Mouse (Mus musculus) testis, adult 2 months (tissue): ENCODE results near the gene Sdhc. TPM values are rescaled to one million over a fixed set of nuclear protein-coding genes. Genes with fewer than 3 reads are reported as not detected.

Source experiments
- H3K27ac ChIP-seq: fragments of 200-500 bp; 2 replicates; pipeline ENCODE4 v1.5.1; 2012; ENCODE audit warnings: low read depth, low read length; ENCODE audit not compliant: control insufficient read depth, insufficient read depth
- H3K27me3 ChIP-seq: fragments of 200-500 bp; 2 replicates; pipeline ENCODE4 v1.6.1; 2012; ENCODE audit warnings: mild to moderate bottlenecking, low read length, moderate library complexity; ENCODE audit not compliant: control insufficient read depth, insufficient read depth
- H3K36me3 ChIP-seq: fragments of 200-500 bp; 2 replicates; pipeline ENCODE4 v1.6.1; 2012; ENCODE audit warnings: mild to moderate bottlenecking, low read length; ENCODE audit not compliant: control insufficient read depth, insufficient read depth
- H3K4me1 ChIP-seq: fragments of 200-500 bp; 2 replicates; pipeline ENCODE4 v1.6.1; 2012; ENCODE audit warnings: low read length; ENCODE audit not compliant: control insufficient read depth, insufficient read depth
- H3K4me3 ChIP-seq: fragments of 200-500 bp; 2 replicates; pipeline ENCODE4 v1.5.1; 2012; ENCODE audit warnings: low read depth, mild to moderate bottlenecking, low read length, moderate library complexity, mixed read lengths; ENCODE audit not compliant: control insufficient read depth
- CTCF ChIP-seq: fragments of 200-500 bp; IDR thresholded peaks from 2 replicates; pipeline ENCODE4 v1.5.1; 2012; ENCODE audit warnings: low read depth, mild to moderate bottlenecking, inconsistent platforms, low read length, moderate library complexity; ENCODE audit not compliant: control insufficient read depth, insufficient read depth, insufficient replicate concordance
- POLR2A ChIP-seq: fragments of 200-500 bp; IDR thresholded peaks from 2 replicates; pipeline ENCODE4 v1.6.1; 2012; ENCODE audit warnings: low read depth, mild to moderate bottlenecking, inconsistent platforms, low read length, moderate library complexity; ENCODE audit not compliant: control insufficient read depth
- polyA plus RNA-seq: library from polyadenylated mRNA; depleted of rRNA; stranded (reverse); fragments of >200 nt; gene quantifications from 2 replicates; pipeline ENCODE4 v1.2.3, GENCODE M21; 2012

The Sdhc gene
- polyA plus RNA-seq, 1 experiment, result 105 TPM

GRCm38 (mm10) chr1:171119405-171119804, 31.0 kb downstream of the Sdhc start:
- H3K36me3 ChIP-seq, result no peaks in the 10 kb centered on the region
- H3K27ac ChIP-seq, result no peak overlapping the region
- no peak overlapping the region for H3K4me3 ChIP-seq
- TF ChIP-seq POLR2A (no peak), CTCF (no peak)
- H3K27me3 ChIP-seq, result no peaks in the 10 kb centered on the region
- H3K4me1 ChIP-seq, result no peaks in the 10 kb centered on the region

GRCm38 (mm10) chr1:171118996-171119395, 31.4 kb downstream of the Sdhc start:
- no peak for TF ChIP-seq CTCF
- no peak for TF ChIP-seq POLR2A
- H3K36me3 ChIP-seq, result no peaks in the 10 kb centered on the region
- H3K4me1 ChIP-seq, result no peaks in the 10 kb centered on the region
- no peaks in the 10 kb centered on the region for H3K27me3 ChIP-seq
- H3K4me3 ChIP-seq, result no peak overlapping the region
- no peak overlapping the region for H3K27ac ChIP-seq

GRCm38 (mm10) chr1:171118269-171118684, 32.1 kb downstream of the Sdhc start:
- no peaks in the 10 kb centered on the region for H3K27me3 ChIP-seq
- no peak overlapping the region for H3K4me3 ChIP-seq
- no peaks in the 10 kb centered on the region for H3K36me3 ChIP-seq
- no peaks in the 10 kb centered on the region for H3K4me1 ChIP-seq
- no peak overlapping the region for H3K27ac ChIP-seq
- TF ChIP-seq POLR2A (no peak), CTCF (no peak)

- Histone ChIP-seq H3K4me3 (no peak overlapping the region), H3K27ac (no peak overlapping the region), H3K4me1 (no peaks in the 10 kb centered on the region; the same call in 1 of the 2 replicates), H3K27me3 (no peaks in the 10 kb centered on the region), H3K36me3 (no peaks in the 10 kb centered on the region)
- no peak for TF ChIP-seq POLR2A
These were observed 34.1 kb downstream of the Sdhc start for GRCm38 (mm10) chr1:171116280-171116679.

GRCm38 (mm10) chr1:171113873-171114299, 36.5 kb downstream of the Sdhc start, which contains the start of gene Cfap126:
Gene Cfap126 (plus strand): TSS chr1:171113918.
- peak within 1 kb of the TSS; percentile 58 for H3K27ac ChIP-seq
- peak within 1 kb of the TSS; percentile 70 for H3K4me3 ChIP-seq
- H3K36me3 ChIP-seq, result no peaks in the 10 kb centered on the region
- H3K27me3 ChIP-seq, result no peaks in the 10 kb centered on the region
- peak; percentile 56 for TF ChIP-seq POLR2A
- TF ChIP-seq CTCF, result no peak
- peaks cover 2% of the 10 kb centered on the region for H3K4me1 ChIP-seq

GRCm38 (mm10) chr1:171112986-171113385, 37.4 kb downstream of the Sdhc start:
- Histone ChIP-seq H3K4me3 (no peak overlapping the region), H3K27me3 (no peaks in the 10 kb centered on the region), H3K36me3 (no peaks in the 10 kb centered on the region), H3K4me1 (peaks cover 2% of the 10 kb centered on the region), H3K27ac (no peak overlapping the region)
- TF ChIP-seq CTCF (no peak), POLR2A (no peak)

GRCm38 (mm10) chr1:171111781-171112575, 38.4 kb downstream of the Sdhc start:
- no peaks in the 10 kb centered on the region for H3K36me3 ChIP-seq
- no peak for TF ChIP-seq CTCF
- TF ChIP-seq POLR2A, result no peak
- H3K4me1 ChIP-seq, result peaks cover 2% of the 10 kb centered on the region
- H3K4me3 ChIP-seq, result peak overlapping the region; percentile 79
- peak overlapping the region; percentile 74 for H3K27ac ChIP-seq
- H3K27me3 ChIP-seq, result no peaks in the 10 kb centered on the region
